Mouse (Mus musculus) midbrain, embryonic 14.5 days (tissue): ENCODE results near the gene Atf7ip. TPM values are rescaled to one million over a fixed set of nuclear protein-coding genes. Genes with fewer than 3 reads are reported as not detected.

Experiments
- ATAC-seq: fragments of 200-750 bp; cut with Nextera tagmentation; 2 replicates; pipeline ENCODE4 v1.8.0; 2017; ENCODE audit warnings: moderate number of reproducible peaks, moderate library complexity; ENCODE audit not compliant: low FRiP score, low TSS enrichment
- DNase-seq: peaks from one replicate; pipeline ENCODE4 v3.0.0-alpha.2; 2015
- H3K27ac ChIP-seq: fragments of 300-500 bp; sonication (generic); replicated peaks from 2 replicates; pipeline ENCODE4 v1.5.1; 2014; ENCODE audit warnings: mild to moderate bottlenecking, low read depth, low read length, moderate library complexity
- H3K27me3 ChIP-seq: fragments of 300-500 bp; sonication (generic); 2 replicates; pipeline ENCODE4 v1.6.1; 2014; ENCODE audit warnings: low read length, control low read depth, mixed read lengths; ENCODE audit not compliant: control insufficient read depth, insufficient read depth
- H3K36me3 ChIP-seq: fragments of 300-500 bp; sonication (generic); 2 replicates; pipeline ENCODE4 v1.6.1; 2014; ENCODE audit warnings: low read length, control low read depth; ENCODE audit not compliant: control insufficient read depth, insufficient read depth
- H3K4me1 ChIP-seq: fragments of 300-500 bp; sonication (generic); 2 replicates; pipeline ENCODE4 v1.6.1; 2014; ENCODE audit warnings: mild to moderate bottlenecking, antibody characterized with exemption, low read length, control low read depth; ENCODE audit not compliant: control insufficient read depth, insufficient read depth
- H3K4me2 ChIP-seq: fragments of 300-500 bp; sonication (generic); 2 replicates; pipeline ENCODE4 v1.6.1; 2014; ENCODE audit warnings: mild to moderate bottlenecking, low read length, moderate library complexity
- H3K4me3 ChIP-seq: fragments of 300-500 bp; sonication (generic); replicated peaks from 2 replicates; pipeline ENCODE4 v1.5.1; 2014; ENCODE audit warnings: low read depth, low read length
- H3K9ac ChIP-seq: fragments of 300-500 bp; sonication (generic); replicated peaks from 2 replicates; pipeline ENCODE4 v1.6.1; 2014; ENCODE audit warnings: mild to moderate bottlenecking, low read length, moderate library complexity
- H3K9me3 ChIP-seq: fragments of 300-500 bp; sonication (generic); 2 replicates; pipeline ENCODE4 v1.6.1; 2016; ENCODE audit warnings: low read length, control low read depth, mixed read lengths; ENCODE audit not compliant: control insufficient read depth
- WGBS: fragments of 180-500 bp; shearing (Covaris S2); extraction: QIAGEN DNeasy Blood & Tissue Kit; methylation state at CpG from one replicate; pipeline ENCODE4 v1.1.7; 2014; 5-methylcytosine and 5-hydroxymethylcytosine counted together
- polyA plus RNA-seq: library from polyadenylated mRNA; unstranded; fragments of >200 nt; fragmentation: Nextera tagmentation; extraction: Ambion mirVana; gene quantifications from 2 replicates; pipeline ENCODE4 v1.2.1, GENCODE M21; 2014

The Atf7ip gene
- polyA plus RNA-seq, 1 experiment from 2014 or later = 57.9 TPM

GRCm38 (mm10) chr6:136512351-136512750 lies 6.4 kb downstream of the Atf7ip start:
- DNase-seq (no peak), ATAC-seq (no peak)
- no peaks in the 10 kb centered on the region for H3K4me1 ChIP-seq
- H3K27ac ChIP-seq = no peak overlapping the region
- H3K4me2 ChIP-seq = no peak overlapping the region
- H3K36me3 ChIP-seq = no peaks in the 10 kb centered on the region
- WGBS = 89% methylated on average over 3 of the region's 3 CpGs
- no peaks in the 10 kb centered on the region for H3K27me3 ChIP-seq
- no peak overlapping the region for H3K4me3 ChIP-seq
- peaks cover 11% of the 10 kb centered on the region; the same call in 1 of the 2 replicates for H3K9me3 ChIP-seq
- no peak overlapping the region for H3K9ac ChIP-seq

GRCm38 (mm10) chr6:136516626-136517025 lies 10.7 kb downstream of the Atf7ip start:
- no peak overlapping the region for H3K4me2 ChIP-seq
- DNase-seq (no peak), ATAC-seq (no peak)
- peaks cover 3% of the 10 kb centered on the region; the same call in 1 of the 2 replicates for H3K4me1 ChIP-seq
- H3K9me3 ChIP-seq = peaks cover 11% of the 10 kb centered on the region; the same call in 1 of the 2 replicates
- no peak overlapping the region for H3K9ac ChIP-seq
- H3K27me3 ChIP-seq = no peaks in the 10 kb centered on the region
- H3K27ac ChIP-seq = no peak overlapping the region
- no peak overlapping the region for H3K4me3 ChIP-seq
- 92% methylated on average over 6 of the region's 6 CpGs for WGBS
- H3K36me3 ChIP-seq = no peaks in the 10 kb centered on the region

GRCm38 (mm10) chr6:136517221-136517620 lies 11.3 kb downstream of the Atf7ip start:
- Histone ChIP-seq H3K36me3 (no peaks in the 10 kb centered on the region), H3K4me3 (no peak overlapping the region), H3K27me3 (no peaks in the 10 kb centered on the region), H3K4me1 (peaks cover 3% of the 10 kb centered on the region; the same call in 1 of the 2 replicates), H3K9me3 (peaks cover 11% of the 10 kb centered on the region; the same call in 1 of the 2 replicates), H3K27ac (no peak overlapping the region), H3K4me2 (no peak overlapping the region), H3K9ac (no peak overlapping the region)
- ATAC-seq (no peak), DNase-seq (no peak)

GRCm38 (mm10) chr6:136518537-136519246 lies 12.7 kb downstream of the Atf7ip start:
- Histone ChIP-seq H3K4me2 (peak overlapping the region; percentile 42), H3K9ac (peak overlapping the region; percentile 70), H3K27me3 (no peaks in the 10 kb centered on the region), H3K27ac (peak overlapping the region; percentile 98), H3K36me3 (no peaks in the 10 kb centered on the region), H3K4me3 (peak overlapping the region; percentile 62), H3K4me1 (peaks cover 3% of the 10 kb centered on the region; the same call in 1 of the 2 replicates), H3K9me3 (peaks cover 14% of the 10 kb centered on the region)
- under 1% methylated on average over 59 of the region's 59 CpGs for WGBS
- ATAC-seq (peak; percentile 99), DNase-seq (peak; percentile 98)

- no peaks in the 10 kb centered on the region for H3K27me3 ChIP-seq
- peaks cover 3% of the 10 kb centered on the region; the same call in 1 of the 2 replicates for H3K4me1 ChIP-seq
- ATAC-seq (no peak), DNase-seq (no peak)
- peak overlapping the region; percentile 70 for H3K9ac ChIP-seq
- peak overlapping the region; percentile 98 for H3K27ac ChIP-seq
- peak overlapping the region; percentile 42 for H3K4me2 ChIP-seq
- no peaks in the 10 kb centered on the region for H3K36me3 ChIP-seq
- peak overlapping the region; percentile 62 for H3K4me3 ChIP-seq
- peaks cover 13% of the 10 kb centered on the region; the same call in 1 of the 2 replicates for H3K9me3 ChIP-seq
- WGBS = 3% methylated on average over 17 of the region's 17 CpGs
Measured at GRCm38 (mm10) chr6:136519254-136519653, 13.3 kb downstream of the Atf7ip start.

GRCm38 (mm10) chr6:136520361-136520760 lies 14.4 kb downstream of the Atf7ip start:
- no peak for DNase-seq
- no peak overlapping the region; the same call in 1 of the 2 replicates for H3K4me3 ChIP-seq
- no peak overlapping the region for H3K9ac ChIP-seq
- ATAC-seq = no peak
- no peak overlapping the region for H3K27ac ChIP-seq
- 69% methylated on average over 2 of the region's 2 CpGs for WGBS
- H3K27me3 ChIP-seq = no peaks in the 10 kb centered on the region
- H3K36me3 ChIP-seq = 0 out of 2 replicates have a peak, but pooled peaks cover 4% of the 10 kb centered on the region
- peaks cover 11% of the 10 kb centered on the region; the same call in 1 of the 2 replicates for H3K9me3 ChIP-seq
- H3K4me1 ChIP-seq = peaks cover 3% of the 10 kb centered on the region; the same call in 1 of the 2 replicates
- H3K4me2 ChIP-seq = peak overlapping the region; percentile 43

- no peak for DNase-seq
- Histone ChIP-seq H3K4me3 (no peak overlapping the region), H3K9ac (no peak overlapping the region), H3K4me2 (no peak overlapping the region), H3K9me3 (peaks cover 11% of the 10 kb centered on the region; the same call in 1 of the 2 replicates), H3K27me3 (no peaks in the 10 kb centered on the region), H3K4me1 (peaks cover 3% of the 10 kb centered on the region; the same call in 1 of the 2 replicates), H3K27ac (no peak overlapping the region), H3K36me3 (0 out of 2 replicates have a peak, but pooled peaks cover 4% of the 10 kb centered on the region)
- ATAC-seq = no peak
Measured at GRCm38 (mm10) chr6:136521681-136522080, 15.7 kb downstream of the Atf7ip start.

- Histone ChIP-seq H3K27me3 (no peaks in the 10 kb centered on the region), H3K27ac (no peak overlapping the region), H3K4me1 (peaks cover 3% of the 10 kb centered on the region; the same call in 1 of the 2 replicates), H3K9me3 (peaks cover 11% of the 10 kb centered on the region), H3K4me3 (no peak overlapping the region), H3K4me2 (no peak overlapping the region), H3K9ac (no peak overlapping the region), H3K36me3 (0 out of 2 replicates have a peak, but pooled peaks cover 4% of the 10 kb centered on the region)
- WGBS = 94% methylated on average over 5 of the region's 5 CpGs
- ATAC-seq (no peak), DNase-seq (no peak)
Measured at GRCm38 (mm10) chr6:136522658-136523057, 16.7 kb downstream of the Atf7ip start.

- H3K4me2 ChIP-seq = no peak overlapping the region
- H3K4me1 ChIP-seq = peaks cover 3% of the 10 kb centered on the region; the same call in 1 of the 2 replicates
- 0 out of 2 replicates have a peak, but pooled peaks cover 4% of the 10 kb centered on the region for H3K36me3 ChIP-seq
- ATAC-seq (no peak), DNase-seq (no peak)
- H3K9me3 ChIP-seq = peaks cover 11% of the 10 kb centered on the region
- 91% methylated on average over 4 of the region's 4 CpGs for WGBS
- H3K27me3 ChIP-seq = no peaks in the 10 kb centered on the region
- no peak overlapping the region for H3K9ac ChIP-seq
- H3K4me3 ChIP-seq = no peak overlapping the region
- H3K27ac ChIP-seq = no peak overlapping the region
Measured at GRCm38 (mm10) chr6:136524751-136525150, 18.8 kb downstream of the Atf7ip start.
